Mouse (Mus musculus) liver, embryonic 12.5 days (tissue): ENCODE results near the gene Kcnk1. TPM values are rescaled to one million over a fixed set of nuclear protein-coding genes. Genes with fewer than 3 reads are reported as not detected.

Experiments used
- ATAC-seq: fragments of 200-750 bp; cut with Nextera tagmentation; 2 replicates; pipeline ENCODE4 v1.8.0; 2017; ENCODE audit warnings: moderate number of reproducible peaks, mild to moderate bottlenecking, moderate library complexity
- H3K27ac ChIP-seq: fragments of 300-500 bp; sonication (generic); 2 replicates; pipeline ENCODE4 v1.5.1; 2016; ENCODE audit warnings: mild to moderate bottlenecking
- H3K27me3 ChIP-seq: fragments of 300-500 bp; sonication (generic); replicated peaks from 2 replicates; pipeline ENCODE4 v1.6.1; 2016; ENCODE audit warnings: mild to moderate bottlenecking, moderate library complexity
- H3K36me3 ChIP-seq: fragments of 300-500 bp; sonication (generic); 2 replicates; pipeline ENCODE4 v1.6.1; 2016; ENCODE audit warnings: mild to moderate bottlenecking, moderate library complexity
- H3K4me1 ChIP-seq: fragments of 300-500 bp; sonication (generic); 2 replicates; pipeline ENCODE4 v1.6.1; 2016
- H3K4me2 ChIP-seq: fragments of 300-500 bp; sonication (generic); 2 replicates; pipeline ENCODE4 v1.6.1; 2016; ENCODE audit warnings: mild to moderate bottlenecking, moderate library complexity
- H3K4me3 ChIP-seq: fragments of 300-500 bp; sonication (generic); 2 replicates; pipeline ENCODE4 v1.5.1; 2016; ENCODE audit warnings: mild to moderate bottlenecking, moderate library complexity
- H3K9ac ChIP-seq: fragments of 300-500 bp; sonication (generic); 2 replicates; pipeline ENCODE4 v1.6.1; 2016; ENCODE audit warnings: mild to moderate bottlenecking, moderate library complexity
- H3K9me3 ChIP-seq: fragments of 300-500 bp; sonication (generic); replicated peaks from 2 replicates; pipeline ENCODE4 v1.6.1; 2016; ENCODE audit warnings: mild to moderate bottlenecking, moderate library complexity
- WGBS: fragments of 180-500 bp; shearing (Covaris S2); methylation state at CpG from one replicate; pipeline ENCODE4 v1.1.7; 2016; ENCODE audit not compliant: insufficient replicate concordance; 5-methylcytosine and 5-hydroxymethylcytosine counted together
- polyA plus RNA-seq: library from polyadenylated mRNA; unstranded; fragments of >200 nt; fragmentation: Nextera tagmentation; extraction: Ambion mirVana; gene quantifications from 2 replicates; pipeline ENCODE4 v1.2.1, GENCODE M21; 2016

The Kcnk1 gene
- polyA plus RNA-seq, 1 experiment from 2014 or later, result 0.66 TPM

DNA sequence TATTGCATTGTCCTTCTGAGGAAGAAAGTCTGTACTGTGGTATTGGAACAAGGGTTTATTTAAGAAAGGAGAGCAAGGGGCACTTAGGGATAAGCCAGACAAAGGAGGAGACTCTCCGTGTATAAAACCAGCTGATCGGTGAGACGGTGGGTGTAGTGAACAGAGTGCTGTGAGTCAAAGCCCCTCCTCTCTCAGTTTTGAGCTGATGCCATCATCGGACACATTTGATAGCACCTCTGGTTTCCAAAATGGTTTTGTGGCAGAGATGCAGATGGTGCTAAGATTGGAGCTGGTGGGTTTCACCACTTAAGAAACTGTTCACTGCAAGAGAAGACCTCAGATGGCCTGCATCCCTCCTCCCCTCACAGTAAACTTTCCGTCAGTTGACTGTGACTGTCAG, 2.6 kb downstream of the Kcnk1 start:
- no peak for ATAC-seq
- peaks cover 70% of the 10 kb centered on the region for H3K27me3 ChIP-seq

DNA sequence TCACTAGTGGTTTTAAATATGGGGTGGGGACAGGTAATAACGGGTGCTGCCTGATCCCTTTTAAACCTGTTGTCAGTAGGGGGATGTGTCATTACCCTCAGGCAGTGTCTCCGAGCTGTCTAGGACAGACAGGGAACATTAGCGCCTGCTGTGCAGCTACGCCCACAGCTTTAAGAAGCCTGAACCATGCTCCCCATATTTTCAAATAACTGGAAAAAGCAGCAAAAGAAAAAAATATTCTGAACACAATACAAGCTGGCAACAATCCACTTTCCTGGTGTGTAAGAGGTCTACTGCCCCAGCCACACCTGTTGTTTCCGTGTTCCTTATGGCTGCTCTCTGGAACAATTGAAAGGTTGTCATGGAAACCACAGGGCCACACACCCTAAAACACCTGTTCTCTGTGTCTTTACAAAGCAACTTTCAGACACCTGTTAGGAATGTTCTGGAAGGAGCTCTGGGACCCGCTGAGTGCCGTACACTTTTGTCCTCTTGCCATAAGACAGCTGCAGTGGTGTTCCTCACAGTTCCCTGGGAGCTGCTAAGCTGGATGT, 4.9 kb downstream of the Kcnk1 start:
- Histone ChIP-seq H3K4me1 (no peaks in the 10 kb centered on the region), H3K9ac (no peak overlapping the region), H3K27ac (no peak overlapping the region), H3K36me3 (no peaks in the 10 kb centered on the region), H3K9me3 (no peaks in the 10 kb centered on the region), H3K27me3 (peaks cover 48% of the 10 kb centered on the region), H3K4me2 (no peak overlapping the region), H3K4me3 (no peak overlapping the region)
- ATAC-seq, result no peak
- 64% methylated on average over 7 of the region's 7 CpGs for WGBS

More for the DNA sequence above, 2.6 kb downstream of the Kcnk1 start:
- H3K4me3 ChIP-seq, result no peak overlapping the region
- no peaks in the 10 kb centered on the region for H3K36me3 ChIP-seq
- H3K4me2 ChIP-seq, result no peak overlapping the region
- H3K9ac ChIP-seq, result no peak overlapping the region
- H3K4me1 ChIP-seq, result no peaks in the 10 kb centered on the region
- WGBS, result 64% methylated on average over 5 of the region's 5 CpGs
- H3K27ac ChIP-seq, result no peak overlapping the region
- no peaks in the 10 kb centered on the region for H3K9me3 ChIP-seq

DNA sequence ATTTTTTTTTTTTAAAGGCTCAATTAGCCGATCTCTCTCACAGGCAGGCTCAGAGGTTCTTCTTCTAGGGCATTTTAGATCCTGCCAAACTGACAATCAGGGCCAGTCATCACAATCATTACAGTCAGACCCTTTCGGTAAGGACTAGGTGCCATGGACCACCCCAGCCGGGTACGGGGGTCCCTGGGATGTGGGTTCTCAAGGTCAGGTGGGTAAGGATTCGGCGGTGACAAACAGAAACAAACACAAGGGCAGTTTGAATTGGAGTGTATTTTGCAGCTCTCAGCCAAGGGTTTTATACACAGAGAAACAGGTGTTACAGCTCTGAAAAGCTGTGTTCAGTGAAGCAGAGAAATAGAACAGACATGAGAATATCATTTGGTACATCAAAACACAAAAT, 8.6 kb downstream of the Kcnk1 start:
- H3K27ac ChIP-seq, result no peak overlapping the region
- ATAC-seq, result no peak
- peaks cover 12% of the 10 kb centered on the region; the same call in 1 of the 2 replicates for H3K27me3 ChIP-seq
- WGBS, result 80% methylated on average over 6 of the region's 6 CpGs
- no peaks in the 10 kb centered on the region for H3K4me1 ChIP-seq
- no peaks in the 10 kb centered on the region for H3K36me3 ChIP-seq
- H3K4me2 ChIP-seq, result no peak overlapping the region
- H3K9me3 ChIP-seq, result no peaks in the 10 kb centered on the region
- no peak overlapping the region for H3K9ac ChIP-seq
- no peak overlapping the region for H3K4me3 ChIP-seq

- no peak for ATAC-seq
- H3K9ac ChIP-seq, result no peak overlapping the region
- H3K4me2 ChIP-seq, result no peak overlapping the region
- H3K27ac ChIP-seq, result no peak overlapping the region
- no peak overlapping the region for H3K4me3 ChIP-seq
- H3K9me3 ChIP-seq, result no peaks in the 10 kb centered on the region
- 60% methylated on average over 7 of the region's 7 CpGs for WGBS
- no peaks in the 10 kb centered on the region for H3K4me1 ChIP-seq
- no peaks in the 10 kb centered on the region for H3K36me3 ChIP-seq
- no peaks in the 10 kb centered on the region for H3K27me3 ChIP-seq
Measured at GRCm38 (mm10) chr8:126004953-126005352, 10.0 kb downstream of the Kcnk1 start.

- no peak for ATAC-seq
- no peaks in the 10 kb centered on the region for H3K4me1 ChIP-seq
- H3K4me2 ChIP-seq, result no peak overlapping the region
- H3K27ac ChIP-seq, result no peak overlapping the region
- H3K27me3 ChIP-seq, result no peaks in the 10 kb centered on the region
- no peak overlapping the region for H3K4me3 ChIP-seq
- H3K9me3 ChIP-seq, result no peaks in the 10 kb centered on the region
- WGBS, result 74% methylated on average over 11 of the region's 11 CpGs
- H3K36me3 ChIP-seq, result no peaks in the 10 kb centered on the region
- no peak overlapping the region for H3K9ac ChIP-seq
Measured at GRCm38 (mm10) chr8:126006310-126006990, 11.5 kb downstream of the Kcnk1 start.

DNA sequence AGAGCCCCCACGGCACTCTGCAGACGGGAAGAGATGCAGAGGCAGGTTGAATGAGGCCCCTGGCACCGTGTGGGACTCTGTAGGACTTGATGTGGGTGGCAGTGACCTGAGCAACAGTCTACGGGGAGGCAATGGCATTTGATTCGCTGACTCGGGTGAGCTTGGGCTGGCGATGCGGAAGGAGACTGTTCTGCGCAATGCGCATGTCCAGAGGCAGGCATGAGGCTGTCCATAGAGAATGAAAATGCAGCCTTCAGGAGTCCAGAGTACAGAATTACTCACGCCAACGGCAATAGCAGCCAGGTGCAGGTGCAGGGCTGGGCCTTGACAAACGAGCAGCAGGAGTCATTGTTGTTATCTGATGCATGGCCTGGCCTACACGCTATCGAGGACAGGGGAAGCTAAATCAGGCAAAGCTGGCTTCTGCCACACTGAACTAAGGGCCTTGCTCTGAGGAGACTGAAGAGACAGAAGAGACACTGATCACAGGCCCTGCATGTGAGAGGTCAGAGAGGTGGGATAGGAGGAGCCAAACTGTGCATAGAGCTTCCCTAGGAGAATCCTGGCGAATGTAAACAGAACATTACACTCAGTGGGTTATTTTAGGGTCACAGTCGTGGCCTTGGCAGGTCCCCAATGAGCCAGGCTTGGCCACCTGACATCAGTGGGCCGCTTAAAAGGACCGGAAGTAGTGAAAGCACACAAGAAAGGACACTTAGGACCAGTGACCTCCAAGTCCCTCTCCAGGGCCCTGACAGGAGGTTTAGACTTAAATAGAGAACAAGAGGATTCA, 12.8 kb downstream of the Kcnk1 start:
- H3K27me3 ChIP-seq, result no peaks in the 10 kb centered on the region
- WGBS, result 60% methylated on average over 19 of the region's 19 CpGs
- H3K4me2 ChIP-seq, result no peak overlapping the region
- H3K9ac ChIP-seq, result no peak overlapping the region
- no peaks in the 10 kb centered on the region for H3K36me3 ChIP-seq
- H3K4me3 ChIP-seq, result no peak overlapping the region
- no peaks in the 10 kb centered on the region for H3K4me1 ChIP-seq
- no peak overlapping the region for H3K27ac ChIP-seq
- no peak for ATAC-seq
- H3K9me3 ChIP-seq, result no peaks in the 10 kb centered on the region

- no peaks in the 10 kb centered on the region for H3K9me3 ChIP-seq
- no peak overlapping the region for H3K27ac ChIP-seq
- ATAC-seq, result no peak
- no peak overlapping the region for H3K4me3 ChIP-seq
- no peaks in the 10 kb centered on the region for H3K36me3 ChIP-seq
- H3K4me2 ChIP-seq, result no peak overlapping the region
- H3K27me3 ChIP-seq, result no peaks in the 10 kb centered on the region
- no peak overlapping the region for H3K9ac ChIP-seq
- 76% methylated on average over 2 of the region's 2 CpGs for WGBS
- no peaks in the 10 kb centered on the region for H3K4me1 ChIP-seq
Measured at GRCm38 (mm10) chr8:126008945-126009344, 14.0 kb downstream of the Kcnk1 start.

DNA sequence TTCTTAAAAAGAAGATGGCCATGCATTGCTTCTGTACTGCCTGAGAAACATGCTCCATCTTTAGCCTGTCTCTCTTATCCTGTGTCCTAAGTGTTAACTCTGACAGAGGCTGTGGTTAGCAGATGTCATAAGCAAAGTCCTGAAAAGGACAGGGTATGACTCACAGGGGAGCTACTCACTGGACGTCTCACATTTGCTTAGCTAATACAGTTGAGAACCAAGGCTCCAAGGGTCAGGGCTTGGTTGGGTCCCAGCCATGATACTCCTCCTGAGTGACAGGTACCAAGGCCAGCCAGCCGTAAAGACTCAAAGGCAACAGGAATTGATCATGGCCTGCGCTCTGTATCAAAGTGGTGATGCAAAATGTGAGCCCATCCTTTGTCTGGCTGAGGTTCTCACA, 15.9 kb downstream of the Kcnk1 start:
- Histone ChIP-seq H3K4me1 (no peaks in the 10 kb centered on the region), H3K9me3 (no peaks in the 10 kb centered on the region), H3K4me3 (no peak overlapping the region), H3K27me3 (no peaks in the 10 kb centered on the region), H3K4me2 (no peak overlapping the region), H3K27ac (no peak overlapping the region), H3K9ac (no peak overlapping the region), H3K36me3 (no peaks in the 10 kb centered on the region)
- 51% methylated on average over 3 of the region's 3 CpGs for WGBS
- no peak for ATAC-seq

DNA sequence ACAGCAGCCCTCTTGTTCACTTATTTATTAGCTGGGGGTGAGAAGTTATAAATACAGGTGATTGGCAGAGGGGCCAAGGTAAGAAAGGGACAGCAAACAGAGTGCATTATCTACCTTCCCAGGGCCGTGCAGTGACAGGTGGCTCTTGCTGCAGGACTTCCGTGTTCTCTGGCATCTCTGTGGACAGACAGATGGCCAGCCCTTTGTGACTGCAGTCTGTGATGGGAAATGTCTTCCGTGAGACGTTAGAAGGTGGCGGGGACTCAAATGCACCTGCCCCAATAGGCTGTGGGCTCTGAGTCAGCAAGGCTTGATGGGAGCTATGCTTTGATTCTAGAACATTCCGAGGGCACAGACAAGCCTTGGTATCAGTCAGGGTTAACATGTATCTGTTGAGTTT, 17.4 kb downstream of the Kcnk1 start:
- WGBS, result 62% methylated on average over 6 of the region's 6 CpGs
- Histone ChIP-seq H3K27ac (no peak overlapping the region), H3K4me1 (no peaks in the 10 kb centered on the region), H3K36me3 (no peaks in the 10 kb centered on the region), H3K4me2 (no peak overlapping the region), H3K27me3 (no peaks in the 10 kb centered on the region), H3K4me3 (no peak overlapping the region), H3K9ac (no peak overlapping the region), H3K9me3 (no peaks in the 10 kb centered on the region)
- no peak for ATAC-seq

DNA sequence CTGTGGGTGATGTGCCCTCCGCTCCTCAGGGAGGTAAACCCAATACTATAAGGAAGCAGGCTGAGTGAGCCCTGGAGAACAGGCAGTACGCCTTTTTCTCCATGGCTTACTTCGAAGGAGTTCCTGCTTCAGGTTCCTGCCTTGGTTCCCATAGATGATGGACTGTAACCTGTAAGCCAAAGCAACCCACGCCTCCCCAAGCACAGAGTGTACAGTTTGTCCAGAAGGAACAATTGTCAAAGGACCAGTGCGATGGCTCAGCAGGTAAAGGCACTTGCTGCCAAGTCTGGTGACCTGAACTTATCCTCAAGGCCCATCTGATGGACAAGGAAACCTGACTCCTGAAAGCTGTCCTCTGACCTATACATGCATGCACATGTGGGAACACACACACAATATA, 18.7 kb downstream of the Kcnk1 start:
- Histone ChIP-seq H3K4me1 (no peaks in the 10 kb centered on the region), H3K4me2 (no peak overlapping the region), H3K36me3 (no peaks in the 10 kb centered on the region), H3K27me3 (no peaks in the 10 kb centered on the region), H3K4me3 (no peak overlapping the region), H3K9ac (no peak overlapping the region), H3K27ac (no peak overlapping the region), H3K9me3 (no peaks in the 10 kb centered on the region)
- ATAC-seq, result no peak
- WGBS, result 71% methylated on average over 5 of the region's 5 CpGs

DNA sequence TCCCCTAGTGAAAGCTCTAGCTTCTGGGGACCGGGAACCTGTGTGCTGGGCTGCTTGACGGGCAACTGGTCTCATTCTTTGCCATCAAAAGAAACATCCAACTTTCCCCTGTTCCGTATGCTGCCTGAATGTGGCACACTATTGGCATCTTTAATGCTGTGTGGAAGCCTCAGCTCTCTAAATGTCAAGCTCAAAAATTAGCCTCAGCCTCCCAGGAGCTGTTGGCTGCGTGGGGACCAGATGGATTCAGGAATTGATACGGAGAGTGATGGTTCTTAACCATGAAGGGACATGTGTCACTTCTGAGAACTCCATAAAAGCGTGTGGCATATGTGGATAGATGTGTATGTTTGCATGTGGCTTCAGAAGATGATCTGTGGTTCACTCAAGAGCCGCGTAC, 27.0 kb downstream of the Kcnk1 start:
- WGBS, result 78% methylated on average over 8 of the region's 8 CpGs
- no peak overlapping the region for H3K4me3 ChIP-seq
- no peaks in the 10 kb centered on the region for H3K36me3 ChIP-seq
- H3K27me3 ChIP-seq, result no peaks in the 10 kb centered on the region
- no peak overlapping the region for H3K27ac ChIP-seq
- H3K4me2 ChIP-seq, result no peak overlapping the region
- H3K9ac ChIP-seq, result no peak overlapping the region
- no peaks in the 10 kb centered on the region for H3K4me1 ChIP-seq
- no peak for ATAC-seq
- H3K9me3 ChIP-seq, result no peaks in the 10 kb centered on the region

DNA sequence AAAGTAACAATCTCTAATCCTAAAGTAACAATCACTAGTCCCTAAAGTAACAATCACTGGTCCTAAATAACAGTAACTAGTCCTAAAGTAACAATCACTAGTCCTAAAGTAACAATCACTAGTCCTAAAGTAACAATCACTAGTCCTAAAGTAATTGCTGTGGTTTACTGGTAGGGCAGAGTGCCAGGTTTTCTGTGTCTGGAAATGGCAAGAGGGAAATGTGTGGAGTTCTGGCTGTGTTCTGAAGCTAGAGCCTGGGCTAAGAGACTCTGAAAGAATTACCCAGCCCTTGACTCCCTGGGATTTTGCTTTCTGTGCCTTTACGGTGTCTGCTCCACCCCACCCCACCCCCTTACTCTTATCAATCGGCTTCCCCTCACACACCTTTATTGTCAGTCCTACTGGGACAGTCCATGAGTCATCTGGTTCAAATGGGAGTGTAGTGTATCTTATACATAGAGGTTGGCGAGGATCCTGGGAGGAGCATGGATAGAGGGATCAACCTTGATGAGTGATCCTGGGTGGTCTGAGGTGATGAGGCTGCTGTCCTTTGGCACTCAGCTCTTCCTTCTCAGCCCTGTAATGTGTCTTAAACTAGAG, 28.8 kb downstream of the Kcnk1 start:
- Histone ChIP-seq H3K4me3 (no peak overlapping the region), H3K4me2 (no peak overlapping the region), H3K27me3 (no peaks in the 10 kb centered on the region), H3K9me3 (no peaks in the 10 kb centered on the region), H3K4me1 (no peaks in the 10 kb centered on the region), H3K36me3 (no peaks in the 10 kb centered on the region), H3K27ac (no peak overlapping the region), H3K9ac (no peak overlapping the region)
- ATAC-seq, result no peak
- 49% methylated on average over 3 of the region's 3 CpGs for WGBS
